Mouse (Mus musculus): ENCODE results near the gene Dpf2.

The Dpf2 gene

GRCm38 (mm10) chr19:5913007-5913719 lies at the start of gene Dpf2:
Gene Dpf2, minus strand, starts transcription at chr19:5913010.
- no peak for DNase-seq (ENCODE audit: low read depth, low spot score)

GRCm38 (mm10) chr19:5957371-5957770 lies 44.6 kb upstream of the Dpf2 start:
- no peak for DNase-seq (ENCODE audit: low read depth, low spot score)

GRCm38 (mm10) chr19:5956685-5957084 lies 43.9 kb upstream of the Dpf2 start:
- peak; percentile 68 for DNase-seq (ENCODE audit: low read depth, low spot score)

- DNase-seq (ENCODE audit: low read depth, low spot score) = no peak
These were observed 43.2 kb upstream of the Dpf2 start for GRCm38 (mm10) chr19:5955704-5956670.

GRCm38 (mm10) chr19:5954936-5955335 lies 42.1 kb upstream of the Dpf2 start:
- DNase-seq (ENCODE audit: low read depth, low spot score) = no peak

- DNase-seq (ENCODE audit: low read depth, low spot score) = no peak
These were observed 41.4 kb upstream of the Dpf2 start for GRCm38 (mm10) chr19:5954031-5954710.

- no peak for DNase-seq (ENCODE audit: low read depth, low spot score)
These were observed 40.5 kb upstream of the Dpf2 start for GRCm38 (mm10) chr19:5953201-5953770.

GRCm38 (mm10) chr19:5952071-5952691 lies 39.4 kb upstream of the Dpf2 start:
- no peak for DNase-seq (ENCODE audit: low read depth, low spot score)

- no peak for DNase-seq (ENCODE audit: low read depth, low spot score)
These were observed 38.8 kb upstream of the Dpf2 start for GRCm38 (mm10) chr19:5951631-5952030.

- no peak for DNase-seq (ENCODE audit: low read depth, low spot score)
These were observed 37.4 kb upstream of the Dpf2 start for GRCm38 (mm10) chr19:5950218-5950617.

- DNase-seq (ENCODE audit: low read depth, low spot score) = no peak
These were observed 33.1 kb upstream of the Dpf2 start for GRCm38 (mm10) chr19:5945891-5946290.

- DNase-seq (ENCODE audit: low read depth, low spot score) = no peak
These were observed 32.2 kb upstream of the Dpf2 start for GRCm38 (mm10) chr19:5945027-5945426.

- DNase-seq (ENCODE audit: low read depth, low spot score) = no peak
These were observed 31.3 kb upstream of the Dpf2 start for GRCm38 (mm10) chr19:5944145-5944544.

GRCm38 (mm10) chr19:5943404-5943803 lies 30.6 kb upstream of the Dpf2 start:
- DNase-seq (ENCODE audit: low read depth, low spot score) = no peak

GRCm38 (mm10) chr19:5942581-5942980 lies 29.8 kb upstream of the Dpf2 start:
- no peak for DNase-seq (ENCODE audit: low read depth, low spot score)

GRCm38 (mm10) chr19:5940656-5941055 lies 27.8 kb upstream of the Dpf2 start:
- no peak for DNase-seq (ENCODE audit: low read depth, low spot score)

GRCm38 (mm10) chr19:5940173-5940572 lies 27.4 kb upstream of the Dpf2 start:
- DNase-seq (ENCODE audit: low read depth, low spot score) = no peak

- DNase-seq (ENCODE audit: low read depth, low spot score) = no peak
These were observed 26.9 kb upstream of the Dpf2 start for GRCm38 (mm10) chr19:5939715-5940114.

GRCm38 (mm10) chr19:5938516-5938915 lies 25.7 kb upstream of the Dpf2 start:
- DNase-seq (ENCODE audit: low read depth, low spot score) = no peak

GRCm38 (mm10) chr19:5937836-5938406 lies 25.1 kb upstream of the Dpf2 start:
- no peak for DNase-seq (ENCODE audit: low read depth, low spot score)

Data from retina, postnatal 7 days (tissue).